Comparison of ENCODE assay signal across 13 mouse cellular contexts in the genomic region with DNA sequence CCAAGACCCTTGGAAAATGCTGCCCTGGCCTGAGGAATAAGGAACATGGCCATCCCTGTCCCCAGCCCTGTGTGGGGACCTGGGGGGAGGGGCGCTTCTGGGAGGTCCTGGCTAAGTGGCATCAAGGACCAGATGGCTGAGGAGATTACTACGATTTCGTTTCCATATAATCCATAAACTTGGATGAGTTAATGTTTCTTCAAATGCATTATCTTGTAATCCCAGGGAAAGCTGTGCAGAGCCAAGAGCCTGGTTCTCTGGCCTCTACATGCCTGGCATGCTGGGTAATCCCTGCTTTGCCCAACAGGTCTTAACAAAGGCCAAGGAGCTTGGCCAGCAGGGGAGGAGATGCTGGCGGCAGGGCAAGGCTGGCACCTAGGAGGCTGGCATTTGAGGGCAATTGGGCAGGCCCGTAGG. TPM values are rescaled to one million over a fixed set of nuclear protein-coding genes. Genes with fewer than 3 reads are reported as not detected.
DNase-seq lines count a peak whose midpoint lies in the region; ATAC-seq lines count a peak whose summit lies in the region.
"Had no signal": no experiment of that assay in that cellular context is flagged by ENCODE, and none has a peak within 500 bp of the region (broad histone marks: within the 10 kb centered on the region; RNA-seq: fewer than 3 reads in every experiment).

No protein-coding gene starts in this region.

- peak; percentile 84 for DNase-seq in left cerebral cortex, postnatal 4 days
- DNase-seq in left cerebral cortex, adult 11 months (ENCODE audit: low spot score) = no peak
- DNase-seq in cerebellum, adult 9-11 months = peak; percentile 75
- peak; percentile 77 for DNase-seq in retina, postnatal 7 days (ENCODE audit: low read depth, low spot score)
- no peak for DNase-seq in lung, postnatal 4 days
- DNase-seq in gastrocnemius, postnatal 4 days (ENCODE audit: low spot score in 2 of 2) = no peak
- DNase-seq: heart, adult 2 months; heart, postnatal 14 days; kidney, postnatal 14 days; liver, postnatal 0 days had no signal

- 0 out of 2 replicates have a peak, but pooled peaks have one; percentile 42 for ATAC-seq in cerebellum, adult (ENCODE audit: insufficient number of reproducible peaks, low FRiP score, low TSS enrichment)
- ATAC-seq: activated CD4-positive, CD25-positive, alpha-beta regulatory T cell, adult 4 months; inflammation-experienced regulatory T-cells, adult 6 months; liver, postnatal 0 days had no signal

- intact Hi-C loops in left cerebral cortex, postnatal 4 days (cut with DNase I) = loop anchor here (5.0 kb wide), 1 partner anchor 168 kb away; no protein-coding TSS in a partner anchor

RNA-seq across cellular contexts. Expression of gene Mrps11, which starts 17.7 kb away (rescaled TPM):
- total RNA-seq in left cerebral cortex, postnatal 4 days (2021) = 10 to 100 TPM; 37.5 to 40.2 TPM
- 10 to 100 TPM; 29.7 to 32.6 TPM for total RNA-seq in gastrocnemius, postnatal 4 days (2021)

RNA-seq across cellular contexts. Expression of gene Mrpl46, which starts 18.1 kb away (rescaled TPM):
- 10 to 100 TPM; 23.2 to 24.6 TPM for total RNA-seq in left cerebral cortex, postnatal 4 days (2021)
- total RNA-seq in gastrocnemius, postnatal 4 days (2021) = 10 to 100 TPM; 35.7 to 35.9 TPM

RNA-seq across cellular contexts. Expression of gene Ntrk3, which starts 27.4 kb away (rescaled TPM):
- total RNA-seq in left cerebral cortex, postnatal 4 days (2021) = 100 to 1,000 TPM; 130 to 143 TPM
- 1 to 10 TPM; 6.0 to 7.6 TPM for total RNA-seq in gastrocnemius, postnatal 4 days (2021)

Comparison
In these comparisons a context has a peak if more than half of its experiments do, and no peak if none do; other contexts are left out.
1. DNase-seq: peak in left cerebral cortex, postnatal 4 days (single experiment), cerebellum, adult 9-11 months (single experiment) and retina, postnatal 7 days (single experiment); none in left cerebral cortex, adult 11 months (single experiment), lung, postnatal 4 days (0 of 2) and gastrocnemius, postnatal 4 days (0 of 2).
2. RNA of gene Ntrk3, which starts 27.4 kb away (total RNA-seq): 130 to 143 TPM in left cerebral cortex, postnatal 4 days; 6.0 to 7.6 TPM in gastrocnemius, postnatal 4 days; every median in the first group is over 10 times any median in the second.